Mouse (Mus musculus): ENCODE results near the gene Rmi1. TPM values are rescaled to one million over a fixed set of nuclear protein-coding genes. Genes with fewer than 3 reads are reported as not detected.

The Rmi1 gene
- 10 to 100 TPM; 33.3 to 41.3 TPM for polyA plus RNA-seq (2017; shearing (Covaris generic))

GRCm38 (mm10) chr13:58402003-58402743 is at the start of gene Rmi1:
Rmi1 (plus strand) TSS chr13:58402248.

GRCm38 (mm10) chr13:58358629-58359303 is 43.3 kb upstream of the Rmi1 start, which contains the start of gene Kif27:
Kif27 (minus strand) TSS chr13:58359122.

GRCm38 (mm10) chr13:58384779-58385546 is 17.1 kb upstream of the Rmi1 start, which contains the start of gene 2210016F16Rik:
2210016F16Rik (minus strand) TSS chr13:58385225.

GRCm38 (mm10) chr13:58403243-58403642 is 1.2 kb downstream of the Rmi1 start, which contains the start of gene Hnrnpk:
Hnrnpk (minus strand) TSS chr13:58403343.

Other genes starting within 250 kb of the Rmi1 start
- gene Idnk, start 244.6 kb upstream of the Rmi1 start, polyA plus RNA-seq (2017; shearing (Covaris generic)), result 100 to 1,000 TPM; 173 to 186 TPM
- gene Ubqln1, start 186.6 kb upstream of the Rmi1 start, polyA plus RNA-seq (2017; shearing (Covaris generic)), result 100 to 1,000 TPM; 129 to 147 TPM
- 1 to 10 TPM in 1 of 2 experiments, under 1 TPM in 1; 0.75 to 2.9 TPM for gene Gkap1, start 126.5 kb upstream of the Rmi1 start, polyA plus RNA-seq (2017; shearing (Covaris generic))
- under 1 TPM; 0.05 to 0.18 TPM for gene Kif27, start 43.1 kb upstream of the Rmi1 start, polyA plus RNA-seq (2017; shearing (Covaris generic))
- 10 to 100 TPM; 43.0 to 50.3 TPM for gene 2210016F16Rik, start 17.0 kb upstream of the Rmi1 start, polyA plus RNA-seq (2017; shearing (Covaris generic))
- gene Hnrnpk, start 1.1 kb downstream of the Rmi1 start, polyA plus RNA-seq (2017; shearing (Covaris generic)), result 1,000 to 10,000 TPM; 1,721 to 1,993 TPM
- 1 to 10 TPM in 1 of 2 experiments, under 1 TPM in 1; 0.57 to 4.3 TPM for gene Slc28a3, start 208.6 kb downstream of the Rmi1 start, polyA plus RNA-seq (2017; shearing (Covaris generic))